Mouse (Mus musculus): ENCODE measurements around the gene Cap1.

GRCm38 (mm10) chr4:122891597-122891996 lies 5.7 kb upstream of the Cap1 start:
- TF ChIP-seq GATA1 (IDR thresholded peaks at IDR 0.05; ENCODE audit: low read length): no peak
- TF ChIP-seq TAL1 (IDR thresholded peaks at IDR 0.05; ENCODE audit: low read length): no peak
